Mouse (Mus musculus) pancreas, adult 10 weeks (tissue): Measurements from ENCODE around the gene Setd3. TPM values are rescaled to one million over a fixed set of nuclear protein-coding genes. Genes with fewer than 3 reads are reported as not detected.

Source experiments
- polyA plus RNA-seq: library from polyadenylated mRNA; stranded (reverse); fragments of 350-450 nt; fragmentation: Illumina TruSeq; extraction: RNeasy Lipid Tissue Mini Kit (QIAGEN cat#74804); gene quantifications from one replicate; pipeline ENCODE4 v1.2.3, GENCODE M21; 2015; ENCODE audit warnings: low read depth, low replicate concordance; ENCODE audit not compliant: insufficient read depth

The Setd3 gene
- 24.4 TPM for polyA plus RNA-seq

GRCm38 (mm10) chr12:108179246-108179320 is at the start of gene Setd3:
Gene Setd3 (minus strand): TSS chr12:108179314.

GRCm38 (mm10) chr12:108179321-108180266 is 480 bp upstream of the Setd3 start, which contains the start of gene Ccnk:
Gene Ccnk (plus strand): TSS chr12:108179579.

Other genes with a start within 250 kb of the Setd3 start
- gene Bcl11b, start 175.7 kb downstream of the Setd3 start, polyA plus RNA-seq, result not detected
- 4.9 TPM for gene Ccnk, start 265 bp upstream of the Setd3 start, polyA plus RNA-seq
- 4.0 TPM for gene Ccdc85c, start 96.1 kb upstream of the Setd3 start, polyA plus RNA-seq
- gene Hhipl1, start 127.0 kb upstream of the Setd3 start, polyA plus RNA-seq, result 0.41 TPM
- gene Cyp46a1, start 155.1 kb upstream of the Setd3 start, polyA plus RNA-seq, result 2.1 TPM
- gene Eml1, start 191.6 kb upstream of the Setd3 start, polyA plus RNA-seq, result 22.8 TPM